Mouse (Mus musculus) c-Kit-positive CD71-positive TER-119-positive erythroid progenitor cells, embryonic 14.5 days (primary cell): Measurements from ENCODE around the gene Paqr6.

Experiments
- DNase-seq: peaks from one replicate; pipeline ENCODE4 v3.0.0-alpha.2; 2013; ENCODE audit warnings: low spot score

Paqr6 gene

DNA sequence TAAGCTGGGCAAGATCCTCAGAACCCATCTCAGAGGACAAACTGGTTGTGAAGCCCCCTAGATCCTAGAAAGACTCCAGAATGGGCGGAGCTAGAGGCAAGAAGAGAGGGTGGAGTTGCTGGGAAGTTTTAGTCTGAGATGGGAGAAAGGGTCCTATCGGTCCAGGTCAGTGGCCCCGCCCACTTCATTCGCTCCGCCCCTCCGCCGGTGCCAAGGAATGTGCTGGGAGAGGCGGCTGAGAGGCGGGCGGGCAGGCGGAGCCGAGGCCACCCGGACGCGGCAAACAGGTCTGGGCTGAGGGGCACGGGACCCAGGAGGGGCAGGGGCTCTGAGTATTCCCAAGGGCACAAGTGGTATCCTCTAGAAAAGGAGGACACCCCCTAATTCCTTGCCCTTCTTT is at the start of gene Paqr6:
TSS of gene Paqr6 (plus strand) at position 248 of the 400 bp plus-strand sequence.
- peak; percentile 81 for DNase-seq

DNA sequence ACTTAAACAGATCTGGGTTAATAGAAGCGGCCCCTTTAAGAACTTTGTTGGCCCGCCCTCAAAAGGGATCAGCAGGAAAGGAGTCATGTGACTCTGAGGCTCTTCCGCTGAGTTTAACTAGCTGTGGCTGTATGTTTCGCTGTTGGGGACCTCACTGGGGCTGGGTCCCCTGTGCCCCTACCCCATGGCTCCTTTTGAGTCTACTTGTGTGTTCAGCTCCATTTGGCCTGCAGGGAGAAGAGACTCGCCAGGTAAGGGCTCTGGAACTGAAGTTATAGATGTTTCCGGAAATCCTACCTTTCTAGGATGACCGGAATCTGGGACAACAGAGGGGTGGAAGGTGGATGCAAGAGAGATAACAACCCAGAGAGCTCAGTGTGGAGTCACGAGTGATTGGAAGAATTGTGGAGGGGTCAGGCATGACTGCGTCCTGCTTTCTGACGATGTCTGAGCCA is 39.4 kb upstream of the Paqr6 start, which contains the start of gene Glmp:
TSS of gene Glmp (plus strand) at position 73 of the 455 bp plus-strand sequence.
- DNase-seq: peak; percentile 66

DNA sequence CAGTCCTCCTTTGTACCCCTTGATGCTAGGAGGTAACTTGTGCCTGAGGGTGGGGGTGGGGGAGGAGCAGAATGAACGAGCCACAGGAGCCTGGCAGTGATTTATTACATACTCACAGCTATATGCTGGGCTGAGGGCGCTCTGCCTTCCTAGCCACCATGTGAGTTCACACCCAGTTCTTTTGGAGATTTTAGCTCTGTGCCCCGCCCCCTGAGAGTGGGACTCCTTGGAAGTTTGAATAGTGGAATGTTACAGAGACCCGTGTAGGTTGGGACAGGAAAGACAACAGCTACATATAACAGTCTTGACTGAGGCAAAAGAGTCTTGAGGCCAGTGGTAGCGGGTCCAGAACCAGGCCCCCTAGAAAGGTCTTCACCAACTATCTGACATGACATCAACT is 35.4 kb upstream of the Paqr6 start:
- DNase-seq: no peak

DNA sequence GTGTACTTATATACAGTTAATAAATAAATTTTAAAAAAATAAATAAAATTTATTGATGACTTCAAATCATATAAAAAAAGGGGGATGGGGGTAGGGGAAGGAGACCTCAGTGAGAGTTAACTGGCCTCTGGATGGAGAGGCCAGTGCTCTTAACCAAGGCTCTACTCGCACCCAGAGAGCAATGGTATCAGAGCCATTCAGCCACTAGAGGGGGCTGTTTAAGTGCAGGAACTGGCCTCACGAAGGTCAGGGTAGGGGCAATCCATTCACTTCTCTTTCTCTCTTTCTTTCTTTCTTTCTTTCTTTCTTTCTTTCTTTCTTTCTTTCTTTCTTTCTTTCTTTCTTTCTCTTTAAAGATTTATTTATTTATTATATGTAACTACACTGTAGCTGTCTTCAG is 33.1 kb upstream of the Paqr6 start:
- peak; percentile 76 for DNase-seq

DNA sequence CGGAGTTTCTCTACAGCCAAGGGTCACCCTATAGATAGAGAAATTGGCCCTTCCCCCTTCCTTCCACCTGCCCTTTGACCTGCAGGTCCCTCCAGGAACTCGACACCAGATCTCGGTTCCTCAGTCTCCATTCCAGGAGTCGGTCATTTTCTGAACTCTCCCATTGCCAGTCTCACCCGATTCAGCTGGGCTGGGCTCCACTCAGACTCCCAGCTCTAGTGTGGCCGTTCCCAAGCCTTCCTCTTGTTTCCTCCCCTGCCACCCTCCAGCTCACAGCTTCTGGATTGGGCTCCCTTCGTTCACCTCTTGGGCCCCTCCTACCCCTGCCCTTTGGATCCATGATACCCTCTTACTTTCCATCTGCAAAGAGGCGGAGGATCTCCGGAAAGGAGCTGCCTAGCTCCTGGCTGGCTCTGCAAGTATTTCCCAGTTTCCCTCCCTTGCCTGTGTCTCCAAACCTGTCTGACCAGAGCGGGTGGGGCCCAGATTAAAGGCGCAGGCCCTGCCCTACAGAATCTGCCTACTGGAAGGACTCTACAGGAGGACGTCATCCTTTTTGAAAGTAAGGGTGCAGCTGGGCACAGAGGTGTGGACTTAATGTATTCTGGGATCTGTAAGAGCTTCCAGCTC is 30.2 kb upstream of the Paqr6 start:
- DNase-seq: peak; percentile 49

DNA sequence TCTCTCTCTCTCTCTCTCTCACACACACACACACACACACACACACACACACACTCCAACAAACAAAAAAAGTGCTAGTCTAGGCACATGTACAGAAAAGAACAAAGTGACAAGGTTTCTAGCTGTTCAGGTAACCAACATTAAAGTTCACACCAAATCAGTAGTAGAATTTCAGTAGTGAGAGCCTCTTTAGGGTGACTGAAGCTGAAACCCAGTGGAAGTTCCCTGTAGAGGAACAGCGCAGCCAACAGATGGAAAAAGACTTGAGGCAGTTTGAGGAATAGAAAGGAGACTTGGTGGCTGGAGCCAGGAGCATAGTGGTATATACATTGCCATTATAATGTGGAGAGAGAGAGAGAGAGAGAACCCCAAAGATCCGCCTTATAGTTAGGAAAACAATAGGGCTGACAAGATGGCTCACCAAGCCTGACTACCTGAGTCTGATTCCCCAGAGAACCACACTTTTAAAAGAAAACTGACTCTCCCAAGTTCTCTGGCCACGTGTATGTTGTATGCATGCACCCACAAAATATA is 29.4 kb upstream of the Paqr6 start:
- peak; percentile 42 for DNase-seq

DNA sequence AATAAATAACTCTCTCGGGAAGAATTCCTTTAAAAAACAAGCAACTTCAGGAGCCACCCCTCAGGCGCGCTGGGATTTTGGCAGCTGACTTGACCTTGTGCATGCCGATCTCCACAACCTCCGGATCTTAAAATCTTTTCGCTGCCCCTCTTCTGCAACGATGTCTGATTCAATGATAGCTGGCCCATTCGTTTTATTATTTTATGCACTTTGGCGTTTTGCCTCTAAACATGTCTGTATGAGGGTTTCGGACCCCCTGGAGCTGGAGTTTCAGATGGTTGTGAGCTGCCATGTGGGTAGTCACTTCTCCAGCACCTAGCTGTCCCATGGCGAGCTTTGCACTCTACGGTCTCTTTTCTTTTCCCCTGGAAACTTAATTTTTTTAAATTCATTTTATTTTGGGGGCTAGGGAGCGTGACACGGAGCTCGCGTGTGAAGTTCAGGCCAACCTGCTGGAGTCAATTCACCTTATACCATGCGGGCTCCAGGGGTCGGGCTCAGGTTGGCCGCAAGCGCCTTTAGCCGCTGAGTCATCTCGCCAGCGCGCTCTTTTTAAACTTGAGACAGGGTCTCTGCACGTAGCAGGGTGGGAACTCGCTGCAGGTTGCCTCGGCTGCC is 28.8 kb upstream of the Paqr6 start:
- DNase-seq: no peak

DNA sequence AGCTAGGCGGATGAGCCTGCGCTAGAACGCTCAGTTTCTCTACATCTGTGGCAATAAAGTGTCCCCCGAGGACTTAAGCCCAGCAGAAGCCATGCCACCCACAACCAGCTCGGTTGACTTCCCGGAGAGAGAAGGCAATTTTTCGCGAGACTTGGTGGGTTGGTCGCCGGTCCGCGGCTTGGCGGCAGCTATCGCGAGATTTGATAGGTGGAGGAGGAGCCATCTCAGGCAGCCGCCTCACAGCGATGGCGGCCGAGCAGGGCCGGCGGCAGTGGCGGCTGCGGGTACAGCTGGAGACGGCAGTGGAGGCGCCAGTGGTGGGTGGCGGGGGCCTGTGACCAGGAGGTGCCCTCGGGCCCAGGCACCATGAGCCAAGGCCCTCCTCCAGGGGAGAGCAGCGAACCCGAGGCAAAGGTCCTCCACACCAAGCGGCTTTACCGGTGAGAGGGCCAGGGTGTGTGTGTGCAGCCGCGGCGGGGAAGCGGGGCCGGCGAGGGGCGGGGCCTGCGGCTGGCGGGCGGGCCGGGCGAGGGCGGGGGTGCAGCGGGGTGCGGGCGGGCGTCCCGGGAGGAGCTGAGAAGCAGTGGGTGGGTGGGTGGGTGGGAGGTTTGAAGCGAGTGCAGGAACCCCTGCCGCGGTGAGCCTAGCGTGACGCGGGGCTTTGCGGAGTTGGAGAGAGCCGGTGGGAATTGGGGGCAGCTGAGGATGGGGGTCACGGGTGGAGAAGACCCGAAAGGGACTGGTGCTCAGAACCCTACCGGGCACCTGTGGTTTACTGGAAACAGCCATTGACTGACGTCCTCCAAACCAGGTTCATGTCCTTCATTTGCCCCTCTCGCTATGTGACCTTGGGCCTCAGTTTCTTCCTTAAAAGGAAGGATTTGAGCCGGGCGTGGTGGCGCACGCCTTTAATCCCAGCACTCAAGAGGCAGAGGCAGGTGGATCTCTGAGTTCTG is 28.0 kb upstream of the Paqr6 start, which contains the start of the genes Tmem79 and Smg5:
TSS of gene Tmem79 (minus strand) at position 91 of the 956 bp plus-strand sequence.
TSS of gene Smg5 (plus strand) at position 203 of the 956 bp plus-strand sequence.
- peak; percentile 93 for DNase-seq

DNA sequence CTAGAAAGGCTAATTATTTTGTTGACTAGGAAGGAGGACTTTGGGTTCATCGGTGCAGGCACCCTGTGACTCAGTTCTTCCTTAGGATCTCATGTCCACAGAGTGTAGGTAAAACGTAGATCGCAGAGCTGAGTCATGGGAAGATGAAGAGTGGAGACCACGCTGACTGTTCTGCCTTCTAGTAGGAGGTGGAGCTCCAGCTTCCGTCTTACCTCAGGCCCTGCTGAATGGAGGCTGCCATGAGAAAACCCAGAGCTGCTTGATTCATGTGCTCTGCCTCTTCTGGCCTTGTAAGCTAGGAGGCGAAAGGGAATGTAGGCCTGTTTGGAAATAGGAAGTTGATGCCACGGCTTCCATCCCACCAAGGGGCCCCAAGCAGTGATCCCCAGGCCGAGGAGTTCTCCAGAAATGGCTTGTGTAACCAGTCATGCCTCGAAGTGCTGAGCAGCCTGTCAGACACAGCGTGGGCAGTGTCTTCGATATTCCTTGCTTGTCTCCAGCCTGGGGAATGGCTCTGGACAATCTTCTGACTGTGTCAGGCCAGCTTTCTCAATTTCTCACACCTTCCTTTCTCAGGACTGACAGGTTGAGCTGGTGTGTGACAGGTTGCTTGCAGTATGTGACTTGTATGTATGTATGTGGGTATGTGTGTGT is 26.9 kb upstream of the Paqr6 start:
- peak; percentile 60 for DNase-seq

DNA sequence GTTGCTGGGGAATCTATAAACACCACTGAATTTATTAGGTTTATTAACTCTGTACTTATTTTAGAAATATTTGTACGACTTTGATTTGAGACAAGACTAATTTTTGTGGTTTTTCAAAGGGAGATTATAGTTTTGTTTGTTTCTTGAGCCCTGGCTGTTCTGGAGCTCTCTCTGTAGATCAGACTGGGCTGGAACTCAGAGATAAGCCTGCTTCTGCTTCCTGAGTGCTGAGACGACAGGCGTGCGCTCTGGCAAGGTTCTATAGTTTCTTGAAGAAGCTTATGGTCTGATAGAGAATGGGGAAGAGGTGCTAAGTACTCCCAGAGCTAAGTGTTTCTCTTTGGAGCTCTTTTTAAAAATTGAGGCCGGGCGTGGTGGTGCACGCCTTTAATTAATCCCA is 26.1 kb upstream of the Paqr6 start:
- DNase-seq: peak; percentile 68

DNA sequence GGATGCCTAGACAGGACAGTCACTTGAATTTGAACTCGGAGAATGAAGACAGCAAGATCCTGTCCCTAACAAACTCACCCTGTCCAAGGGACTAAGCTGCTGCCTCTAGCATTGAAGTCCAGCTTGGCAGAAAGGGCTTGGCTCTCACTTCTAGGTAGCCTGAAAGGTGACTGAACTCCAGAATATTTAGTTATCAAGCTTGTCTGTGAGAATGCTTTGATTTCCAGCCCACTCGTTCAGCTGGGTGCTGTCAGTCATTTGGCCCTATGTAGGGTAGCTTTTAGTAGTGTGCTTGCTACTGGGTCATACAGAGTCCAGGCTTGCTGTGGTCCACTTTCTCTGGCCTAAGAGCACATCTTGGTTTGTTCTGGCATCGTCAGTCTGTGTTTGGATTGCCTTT is 25.4 kb upstream of the Paqr6 start:
- no peak for DNase-seq

DNA sequence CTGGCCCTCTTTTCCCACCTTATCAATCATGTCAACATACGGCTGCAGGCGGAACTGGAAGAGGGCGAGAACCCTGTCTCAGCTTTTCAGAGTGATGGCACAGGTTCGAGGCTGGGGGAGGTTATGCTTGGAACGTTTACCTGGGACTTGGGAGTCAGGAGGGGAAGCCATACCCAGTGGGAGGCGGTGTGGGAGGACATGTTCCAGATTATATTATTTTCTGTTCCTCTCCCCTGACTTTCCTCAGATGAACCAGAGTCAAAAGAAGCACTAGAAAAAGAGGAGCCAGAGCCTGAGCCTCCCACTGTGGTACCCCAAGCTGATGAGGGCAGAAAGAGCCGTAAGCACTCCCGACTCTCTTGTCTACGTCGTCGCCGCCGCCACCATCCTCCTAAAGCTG is 13.7 kb upstream of the Paqr6 start:
- no peak for DNase-seq

DNA sequence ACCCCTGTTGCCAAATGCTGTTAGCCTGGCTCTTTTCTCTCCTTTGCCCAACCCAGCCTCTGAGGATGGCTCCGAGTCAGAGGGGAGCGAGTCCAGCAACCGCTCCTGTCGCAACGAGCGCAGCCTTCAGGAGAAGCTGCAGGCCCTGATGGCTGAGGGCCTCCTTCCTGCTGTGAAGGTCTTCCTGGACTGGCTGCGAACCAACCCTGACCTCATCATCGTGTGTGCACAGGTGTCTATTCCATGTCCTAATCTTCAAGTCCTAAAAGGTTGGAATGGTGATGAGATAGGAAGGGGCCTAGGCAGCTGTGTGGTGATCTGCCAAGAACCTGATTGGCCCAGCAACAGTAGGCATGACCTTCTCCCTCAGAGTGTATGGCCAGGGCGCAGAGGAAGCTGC is 11.5 kb upstream of the Paqr6 start:
- no peak for DNase-seq

DNA sequence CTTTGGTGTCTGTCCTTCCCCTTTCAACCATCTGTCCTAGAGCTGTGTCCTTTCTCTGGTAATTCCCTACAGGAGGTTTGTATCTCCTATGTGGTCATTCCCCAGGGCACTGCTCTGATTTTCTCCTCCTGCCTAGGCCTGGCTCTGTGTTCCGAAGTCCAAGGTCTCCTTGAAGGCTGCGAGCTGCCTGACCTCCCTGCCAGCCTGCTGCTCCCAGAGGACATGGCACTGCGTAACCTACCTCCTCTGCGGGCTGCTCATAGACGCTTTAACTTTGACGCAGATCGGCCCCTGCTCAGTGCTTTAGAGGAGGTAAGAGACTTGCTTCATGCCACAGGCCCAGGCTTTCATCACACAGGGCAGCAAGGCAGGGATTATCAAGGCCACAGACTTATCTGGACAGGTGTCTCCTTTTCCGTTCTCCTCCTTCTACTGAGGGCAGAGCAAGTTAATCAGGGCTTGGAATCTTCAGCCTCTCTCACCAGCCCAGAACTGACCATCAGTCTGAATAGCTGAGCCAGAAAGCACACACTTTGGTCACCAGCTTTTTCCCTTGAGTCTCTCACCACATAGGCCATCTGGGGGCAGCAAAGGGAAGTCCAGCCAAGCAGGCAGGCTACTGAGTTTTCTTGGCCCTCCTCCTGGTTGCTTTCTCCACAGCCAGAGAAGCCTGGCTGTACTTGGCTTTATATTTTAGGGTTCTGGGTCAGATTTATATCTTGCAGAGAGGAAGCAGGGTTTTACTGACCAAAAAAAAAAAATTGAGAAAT is 9.8 kb upstream of the Paqr6 start:
- DNase-seq: no peak

DNA sequence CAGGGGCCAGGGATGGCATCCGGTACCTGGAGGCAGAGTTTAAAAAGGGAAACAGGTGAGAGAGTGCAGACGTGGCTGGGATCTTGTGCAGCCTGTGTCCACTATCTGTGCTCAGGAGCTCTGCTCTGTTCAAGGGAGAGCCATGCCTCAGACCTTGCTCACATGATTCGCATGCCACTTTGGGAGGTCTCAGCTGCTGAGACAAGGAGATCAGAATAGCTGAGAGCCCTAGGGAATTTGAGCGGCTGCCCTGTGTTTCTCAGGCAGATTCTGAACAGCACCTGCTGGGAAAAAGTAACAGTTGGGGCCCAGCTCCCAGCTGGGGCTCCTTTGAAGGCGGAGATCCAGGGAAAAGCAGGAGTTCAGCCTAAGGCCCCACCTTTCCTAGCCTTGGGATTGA is 4.8 kb upstream of the Paqr6 start:
- DNase-seq: no peak

DNA sequence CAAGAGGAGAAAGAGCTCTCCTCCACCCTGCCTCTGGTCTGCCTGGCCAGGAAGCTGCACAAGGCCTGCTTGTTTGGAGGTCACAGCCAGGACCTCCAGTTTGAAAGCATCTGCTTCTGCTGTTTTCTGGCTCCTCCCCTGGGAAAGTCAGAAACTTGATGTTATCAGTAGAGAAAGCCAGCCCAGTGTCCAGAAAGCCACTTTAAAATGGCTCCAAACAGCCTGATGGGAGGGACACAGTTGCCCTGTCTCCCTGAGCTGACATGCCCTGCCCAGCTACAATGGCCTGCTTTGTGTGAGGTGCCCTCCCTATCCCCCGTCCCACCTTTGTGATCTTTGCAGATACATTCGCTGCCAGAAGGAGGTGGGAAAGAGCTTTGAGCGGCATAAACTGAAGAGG is 4.4 kb upstream of the Paqr6 start:
- DNase-seq: no peak

DNA sequence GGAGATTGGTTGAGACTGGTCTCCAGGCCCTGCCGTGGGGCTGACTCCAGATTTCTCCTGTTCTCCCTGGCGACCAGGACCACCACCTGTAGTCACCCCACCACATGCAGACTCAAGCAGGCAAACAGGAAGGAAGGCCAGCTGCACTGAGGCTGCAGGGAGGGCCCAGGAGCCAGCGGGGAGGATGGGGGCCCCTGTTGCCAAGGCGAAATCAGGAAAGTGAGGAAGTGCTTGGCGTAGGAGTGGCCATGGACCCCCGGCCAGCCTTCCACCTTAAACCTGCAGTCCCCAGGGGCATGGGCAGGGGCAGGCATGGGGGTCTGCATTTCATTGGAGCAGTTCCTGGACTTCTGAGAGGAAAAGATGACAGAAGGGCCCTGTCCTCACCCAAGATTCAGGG is 3.3 kb upstream of the Paqr6 start:
- no peak for DNase-seq

DNA sequence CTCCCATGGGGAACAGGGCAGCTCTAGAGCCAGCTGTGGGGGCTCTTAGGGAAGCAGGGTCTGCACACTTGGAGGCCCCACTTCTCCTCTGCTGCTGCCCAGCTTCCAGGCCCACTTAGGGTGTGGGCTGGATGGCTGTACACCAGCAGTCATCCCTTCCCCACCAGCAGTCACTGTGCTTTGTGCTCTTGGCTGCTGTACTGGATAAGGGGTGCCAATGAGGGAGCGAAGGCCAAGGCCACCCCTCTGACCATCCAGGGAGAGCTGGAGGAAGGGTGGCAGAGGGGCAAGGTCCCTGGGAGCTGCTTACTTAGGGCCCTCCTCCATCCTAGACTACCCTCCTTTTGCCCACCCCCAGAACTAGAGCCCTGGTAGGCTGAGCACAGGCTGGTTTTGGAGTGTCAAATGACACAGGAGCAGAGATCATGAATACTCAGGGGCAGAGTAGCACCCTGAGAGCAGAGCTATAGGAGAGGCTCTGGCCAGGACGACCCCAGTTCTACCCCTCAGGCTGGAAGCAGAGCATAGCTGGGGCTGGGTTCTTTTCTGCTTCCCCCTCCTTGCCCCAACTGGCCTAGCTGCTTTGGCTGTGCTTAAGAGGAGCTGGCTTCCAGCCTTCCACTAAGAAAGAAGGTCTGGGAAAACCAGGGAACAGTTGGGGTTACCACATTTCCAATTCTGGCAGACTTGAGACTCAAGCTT is 2.6 kb upstream of the Paqr6 start:
- DNase-seq: no peak

DNA sequence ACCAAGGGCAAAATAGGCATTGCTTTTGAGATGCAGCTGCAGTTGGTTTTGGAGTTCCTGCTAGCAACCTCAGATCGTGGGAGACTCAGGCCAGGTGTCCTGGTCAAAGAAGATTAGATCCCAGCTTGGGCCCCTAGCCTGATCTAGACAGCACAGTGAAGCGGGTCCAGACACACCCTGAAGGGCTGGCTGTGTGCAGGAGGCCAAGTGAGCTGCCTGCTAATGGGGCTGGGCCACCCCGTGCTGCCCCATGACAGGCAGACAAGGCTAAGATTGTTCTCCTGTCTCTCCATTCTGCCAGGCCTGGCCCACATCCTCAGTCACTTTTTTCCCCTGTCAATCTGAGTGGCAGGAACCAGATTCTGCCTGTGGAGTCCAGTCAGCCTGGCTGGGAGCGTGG is 684 bp upstream of the Paqr6 start:
- peak; percentile 82 for DNase-seq

DNA sequence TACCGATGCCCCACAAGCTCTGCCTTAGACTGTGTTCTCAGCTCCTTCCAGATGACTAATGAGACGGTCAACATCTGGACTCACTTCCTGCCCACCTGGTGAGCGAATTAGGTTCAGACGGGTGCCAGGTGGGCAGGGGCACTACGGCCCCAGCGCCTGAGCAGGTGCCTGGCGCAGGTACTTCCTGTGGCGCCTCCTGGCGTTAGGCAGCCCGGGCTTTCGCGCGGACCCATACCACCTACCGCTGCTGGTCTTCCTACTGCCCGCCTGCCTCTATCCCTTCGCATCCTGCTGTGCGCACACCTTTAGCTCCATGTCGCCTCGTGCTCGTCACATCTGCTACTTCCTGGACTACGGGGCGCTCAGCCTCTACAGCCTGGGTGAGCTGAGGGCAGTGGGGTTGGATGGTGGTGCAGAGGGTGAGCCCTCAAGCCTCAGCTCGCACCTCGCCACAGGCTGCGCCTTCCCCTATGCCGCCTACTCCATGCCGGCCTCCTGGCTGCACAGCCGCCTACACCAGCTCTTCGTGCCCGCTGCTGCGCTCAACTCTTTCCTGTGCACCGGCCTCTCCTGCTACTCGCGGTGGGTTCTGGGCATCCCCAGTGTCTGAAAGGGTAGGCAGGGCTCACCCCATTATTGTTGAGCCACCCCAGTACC is 1.4 kb downstream of the Paqr6 start:
- no peak for DNase-seq
